Mouse (Mus musculus) kidney, adult 10 weeks (tissue): ENCODE measurements around the gene Ccdc63. TPM values are rescaled to one million over a fixed set of nuclear protein-coding genes. Genes with fewer than 3 reads are reported as not detected.

Experiments
- polyA plus RNA-seq: library from polyadenylated mRNA; stranded (reverse); fragments of 350-450 nt; fragmentation: Illumina TruSeq; extraction: RNeasy Lipid Tissue Mini Kit (QIAGEN cat#74804); gene quantifications from one replicate; pipeline ENCODE4 v1.2.3, GENCODE M21; 2014; ENCODE audit warnings: low read depth, low replicate concordance

Ccdc63 gene
- not detected for polyA plus RNA-seq

DNA sequence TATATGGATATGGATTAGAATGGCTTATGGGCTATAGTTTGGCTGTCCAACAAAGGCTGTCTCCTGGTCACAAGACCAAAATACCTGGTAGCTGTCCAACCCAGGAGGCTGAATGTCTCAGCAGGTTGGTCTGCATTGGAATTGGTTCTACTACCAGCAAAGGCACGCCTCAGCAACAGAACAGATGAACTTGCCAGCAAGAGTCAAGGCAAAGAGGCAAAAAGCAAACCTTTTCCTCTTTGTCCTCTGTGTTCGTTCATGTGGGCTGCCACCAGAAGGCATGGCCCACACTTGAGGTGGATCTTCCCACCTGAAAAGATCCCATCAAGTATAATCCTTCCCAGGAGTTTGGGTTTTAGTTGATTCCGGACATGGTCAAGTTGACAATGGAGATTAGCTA is at the start of gene Ccdc63:
Gene Ccdc63 (minus strand): TSS at position 101 of the 400 bp plus-strand sequence.

DNA sequence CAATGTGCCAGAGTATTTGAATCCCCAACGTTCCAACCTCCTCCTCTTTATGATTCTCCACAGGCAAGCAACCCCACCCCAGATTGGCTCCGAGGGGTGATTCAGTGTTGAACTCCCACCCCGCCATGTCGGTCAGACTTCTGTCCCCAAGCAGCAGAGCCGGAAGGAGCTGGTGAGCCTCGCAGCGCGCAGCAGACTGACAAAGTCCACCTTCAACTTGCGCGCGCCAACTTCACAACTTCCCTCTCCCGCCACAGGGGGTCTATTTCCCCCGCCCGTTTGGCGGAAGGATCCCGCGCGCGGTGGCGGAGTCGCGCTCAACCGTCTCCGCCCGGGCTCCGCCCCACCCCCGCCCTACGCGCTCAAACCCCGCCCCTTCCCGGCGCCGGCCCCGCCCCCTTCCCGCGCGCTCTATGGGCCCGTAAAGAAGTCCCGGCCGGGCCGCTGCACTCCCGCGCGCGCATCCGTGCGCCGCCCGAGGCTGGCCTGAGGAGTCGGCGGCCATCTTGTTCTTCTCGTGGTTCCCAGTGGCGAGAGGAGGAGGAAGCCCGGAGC is 17.3 kb upstream of the Ccdc63 start, which contains the start of gene Ppp1cc:
Gene Ppp1cc (plus strand): TSS at position 452 of the 555 bp plus-strand sequence.

Other genes starting within 250 kb of the Ccdc63 start
- gene Cux2, start 90.7 kb downstream of the Ccdc63 start, polyA plus RNA-seq, result not detected
- gene Myl2, start 39.9 kb downstream of the Ccdc63 start, polyA plus RNA-seq, result not detected
- gene Ppp1cc, start 17.5 kb upstream of the Ccdc63 start, polyA plus RNA-seq, result 331 TPM
- gene Hvcn1, start 66.0 kb upstream of the Ccdc63 start, polyA plus RNA-seq, result 0.20 TPM
- gene Tctn1, start 123.6 kb upstream of the Ccdc63 start, polyA plus RNA-seq, result 1.4 TPM
- gene Pptc7, start 143.5 kb upstream of the Ccdc63 start, polyA plus RNA-seq, result 37.2 TPM
- 6.1 TPM for gene Rad9b, start 213.4 kb upstream of the Ccdc63 start, polyA plus RNA-seq
- 277 TPM for gene Vps29, start 213.5 kb upstream of the Ccdc63 start, polyA plus RNA-seq
- 21.1 TPM for gene Gpn3, start 231.1 kb upstream of the Ccdc63 start, polyA plus RNA-seq
- 10.6 TPM for gene Fam216a, start 231.5 kb upstream of the Ccdc63 start, polyA plus RNA-seq